Mouse (Mus musculus): ENCODE measurements at regions not wholly inside any gene's neighbourhood (a gene's known extent, or its start where the extent isn't known, plus 50 kb on each side); places are given as distances from the start of the nearest gene placed in this dataset.

DNA sequence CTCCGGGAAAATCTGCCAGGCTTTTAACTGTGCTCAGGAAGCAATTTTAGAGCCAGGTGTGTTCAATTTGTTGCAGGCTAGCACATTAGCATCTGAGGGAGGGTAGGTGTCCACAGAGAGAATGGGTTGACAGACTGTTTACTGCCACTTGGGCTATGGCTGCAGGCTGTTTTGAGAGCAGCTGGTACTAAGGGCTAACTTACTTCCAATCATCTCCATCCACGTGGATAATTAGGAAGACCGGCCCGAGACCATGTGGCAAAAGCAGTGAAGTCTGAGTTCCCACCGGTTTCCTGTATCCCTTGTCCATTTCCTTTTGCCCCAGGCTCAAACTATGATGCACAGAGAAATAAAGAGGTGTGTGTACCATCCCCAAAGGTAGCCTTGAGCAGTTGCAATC lies 436.5 kb upstream of the Tenm4 start:
- DNase-seq = no peak
- H3K79me2 ChIP-seq (replicated peaks; ENCODE audit: control insufficient read depth, insufficient read depth, low read length) = no peaks in the 10 kb centered on the region
- no peak overlapping the region for H3K27ac ChIP-seq
- H3K4me1 ChIP-seq (ENCODE audit: control insufficient read depth, insufficient read depth, low read length) = no peaks in the 10 kb centered on the region
- no peak overlapping the region for H3K9ac ChIP-seq (ENCODE audit: low read depth, low read length)
- H3K27me3 ChIP-seq (ENCODE audit: control insufficient read depth, insufficient read depth, low read length) = no peaks in the 10 kb centered on the region
- intact Hi-C loops (cut with DNase I) = no loop called here
- H3K4me3 ChIP-seq = no peak overlapping the region
- 68% methylated on average over 5 of the region's 5 CpGs for WGBS
- no peak for TF ChIP-seq EP300 (IDR thresholded peaks at IDR 0.05; ENCODE audit: insufficient read depth, low read depth, low read length)
- no peak for TF ChIP-seq CTCF (IDR thresholded peaks at IDR 0.05)
- TF ChIP-seq POLR2A (IDR thresholded peaks at IDR 0.05; ENCODE audit: insufficient read depth, low read depth, low read length) = no peak
- no peaks in the 10 kb centered on the region for H3K36me3 ChIP-seq (ENCODE audit: control insufficient read depth, insufficient read depth, low read length)

DNA sequence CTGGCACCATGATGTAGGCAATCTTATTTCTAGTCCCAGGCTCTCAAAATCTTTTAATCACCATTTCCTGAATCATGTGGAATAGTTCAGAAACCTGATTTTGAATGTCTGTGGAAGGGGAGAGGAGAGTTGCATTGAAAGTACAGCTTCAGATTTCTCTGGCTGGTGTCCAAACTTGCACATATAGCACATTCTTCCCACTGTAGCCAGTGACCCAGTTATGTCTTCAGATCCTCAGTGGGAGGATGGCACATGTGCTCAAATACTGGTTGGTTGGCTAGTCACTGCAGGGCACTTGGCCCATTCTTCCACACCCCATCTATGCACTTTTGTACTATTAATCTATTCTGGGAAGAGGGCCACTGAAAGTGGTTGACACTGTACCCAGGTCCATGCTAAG lies 434.3 kb upstream of the Tenm4 start:
- no peaks in the 10 kb centered on the region for H3K27me3 ChIP-seq (ENCODE audit: control insufficient read depth, insufficient read depth, low read length)
- no peaks in the 10 kb centered on the region for H3K36me3 ChIP-seq (ENCODE audit: control insufficient read depth, insufficient read depth, low read length)
- no peak overlapping the region for H3K4me3 ChIP-seq
- H3K79me2 ChIP-seq (replicated peaks; ENCODE audit: control insufficient read depth, insufficient read depth, low read length) = no peaks in the 10 kb centered on the region
- DNase-seq = no peak
- no peak overlapping the region for H3K27ac ChIP-seq
- no peak overlapping the region for H3K9ac ChIP-seq (ENCODE audit: low read depth, low read length)
- intact Hi-C loops (cut with DNase I) = no loop called here
- no peaks in the 10 kb centered on the region for H3K4me1 ChIP-seq (ENCODE audit: control insufficient read depth, insufficient read depth, low read length)
- TF ChIP-seq CTCF (IDR thresholded peaks at IDR 0.05) (no peak), EP300 (IDR thresholded peaks at IDR 0.05; ENCODE audit: insufficient read depth, low read depth, low read length) (no peak), POLR2A (IDR thresholded peaks at IDR 0.05; ENCODE audit: insufficient read depth, low read depth, low read length) (no peak)

DNA sequence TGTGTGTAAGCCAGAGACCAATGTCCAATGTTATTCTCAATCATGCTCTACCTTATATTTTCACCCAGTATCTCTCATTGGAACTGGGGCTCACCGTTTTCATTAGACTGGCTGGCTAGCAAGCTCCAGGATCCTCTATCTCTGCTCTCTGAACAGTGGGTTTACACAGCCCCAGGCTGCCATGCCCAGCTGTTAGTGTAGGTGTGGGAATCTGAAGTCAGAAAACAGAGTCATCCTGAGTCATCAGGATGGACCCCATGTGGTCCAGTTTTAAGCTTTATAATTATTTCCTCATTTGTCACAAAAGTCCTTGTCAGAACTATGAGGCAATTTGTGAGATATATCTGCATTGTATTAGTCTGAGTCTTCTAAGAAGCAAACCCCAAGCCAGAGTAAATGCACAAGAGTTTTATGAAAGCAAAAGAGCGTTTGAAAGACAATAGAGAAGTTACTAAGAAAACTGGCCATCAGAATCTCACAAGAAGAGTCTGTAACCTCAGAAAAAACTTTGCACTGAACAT lies 432.3 kb upstream of the Tenm4 start:
- DNase-seq = no peak
- H3K27ac ChIP-seq = no peak overlapping the region
- no peak overlapping the region for H3K9ac ChIP-seq (ENCODE audit: low read depth, low read length)
- no peaks in the 10 kb centered on the region for H3K79me2 ChIP-seq (replicated peaks; ENCODE audit: control insufficient read depth, insufficient read depth, low read length)
- H3K27me3 ChIP-seq (ENCODE audit: control insufficient read depth, insufficient read depth, low read length) = no peaks in the 10 kb centered on the region
- H3K4me3 ChIP-seq = no peak overlapping the region
- intact Hi-C loops (cut with DNase I) = no loop called here
- no peaks in the 10 kb centered on the region for H3K4me1 ChIP-seq (ENCODE audit: control insufficient read depth, insufficient read depth, low read length)
- TF ChIP-seq EP300 (IDR thresholded peaks at IDR 0.05; ENCODE audit: insufficient read depth, low read depth, low read length) = no peak
- WGBS = 54% methylated on average over 2 of the region's 2 CpGs
- H3K36me3 ChIP-seq (ENCODE audit: control insufficient read depth, insufficient read depth, low read length) = no peaks in the 10 kb centered on the region

DNA sequence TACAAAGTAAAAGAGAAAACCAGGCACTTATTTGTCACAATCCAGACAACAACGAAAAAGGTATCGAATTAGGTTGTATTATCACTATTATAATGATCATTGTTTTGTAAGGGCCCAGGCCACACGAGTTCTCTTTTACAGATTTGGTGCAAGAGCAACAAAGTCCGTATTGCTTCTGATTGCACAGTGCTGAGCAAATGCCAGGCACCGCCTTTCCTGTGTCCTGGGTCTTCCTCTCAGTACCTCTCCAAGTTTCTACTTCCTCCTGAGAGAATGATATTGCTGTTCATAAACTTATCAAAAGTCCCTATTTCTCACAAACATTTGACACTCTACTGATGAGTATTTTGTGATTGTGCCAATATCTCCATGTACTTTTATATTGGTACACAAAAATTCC lies 431.3 kb upstream of the Tenm4 start:
- 69% methylated on average over 5 of the region's 5 CpGs for WGBS
- TF ChIP-seq EP300 (IDR thresholded peaks at IDR 0.05; ENCODE audit: insufficient read depth, low read depth, low read length) (no peak), CTCF (IDR thresholded peaks at IDR 0.05) (no peak), POLR2A (IDR thresholded peaks at IDR 0.05; ENCODE audit: insufficient read depth, low read depth, low read length) (no peak)
- DNase-seq = no peak
- no peaks in the 10 kb centered on the region for H3K79me2 ChIP-seq (replicated peaks; ENCODE audit: control insufficient read depth, insufficient read depth, low read length)
- no peaks in the 10 kb centered on the region for H3K36me3 ChIP-seq (ENCODE audit: control insufficient read depth, insufficient read depth, low read length)
- no peak overlapping the region for H3K4me3 ChIP-seq
- no peak overlapping the region for H3K27ac ChIP-seq
- intact Hi-C loops (cut with DNase I) = no loop called here
- no peaks in the 10 kb centered on the region for H3K27me3 ChIP-seq (ENCODE audit: control insufficient read depth, insufficient read depth, low read length)
- H3K9ac ChIP-seq (ENCODE audit: low read depth, low read length) = no peak overlapping the region
- no peaks in the 10 kb centered on the region for H3K4me1 ChIP-seq (ENCODE audit: control insufficient read depth, insufficient read depth, low read length)

DNA sequence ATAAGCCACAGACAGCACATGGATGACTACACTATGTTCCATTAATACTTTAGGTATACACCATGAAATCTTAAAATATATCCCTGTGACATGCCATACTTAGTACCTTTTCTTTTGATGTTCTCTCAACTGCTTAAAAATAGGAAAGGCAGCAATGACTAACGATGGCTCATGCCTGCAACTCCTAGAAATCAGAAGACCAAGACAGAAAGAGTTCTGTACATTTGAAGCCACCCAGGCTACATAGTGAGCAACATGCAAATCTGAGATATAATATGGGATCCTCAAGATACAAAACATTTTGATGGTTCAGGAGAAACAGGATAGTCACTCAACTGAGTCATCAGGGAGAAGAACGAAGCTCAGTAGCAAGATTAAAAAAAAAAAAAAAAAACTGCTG lies 412.7 kb upstream of the Tenm4 start:
- no peaks in the 10 kb centered on the region for H3K4me1 ChIP-seq (ENCODE audit: control insufficient read depth, insufficient read depth, low read length)
- no peak for DNase-seq
- no peak for TF ChIP-seq POLR2A (IDR thresholded peaks at IDR 0.05; ENCODE audit: insufficient read depth, low read depth, low read length)
- TF ChIP-seq EP300 (IDR thresholded peaks at IDR 0.05; ENCODE audit: insufficient read depth, low read depth, low read length) = no peak
- no peak for TF ChIP-seq CTCF (IDR thresholded peaks at IDR 0.05)
- H3K27ac ChIP-seq = no peak overlapping the region
- H3K27me3 ChIP-seq (ENCODE audit: control insufficient read depth, insufficient read depth, low read length) = no peaks in the 10 kb centered on the region
- WGBS = 59% methylated on average over 2 of the region's 2 CpGs
- H3K79me2 ChIP-seq (replicated peaks; ENCODE audit: control insufficient read depth, insufficient read depth, low read length) = no peaks in the 10 kb centered on the region
- intact Hi-C loops (cut with DNase I) = no loop called here
- no peak overlapping the region for H3K9ac ChIP-seq (ENCODE audit: low read depth, low read length)
- no peaks in the 10 kb centered on the region for H3K36me3 ChIP-seq (ENCODE audit: control insufficient read depth, insufficient read depth, low read length)
- H3K4me3 ChIP-seq = no peak overlapping the region

DNA sequence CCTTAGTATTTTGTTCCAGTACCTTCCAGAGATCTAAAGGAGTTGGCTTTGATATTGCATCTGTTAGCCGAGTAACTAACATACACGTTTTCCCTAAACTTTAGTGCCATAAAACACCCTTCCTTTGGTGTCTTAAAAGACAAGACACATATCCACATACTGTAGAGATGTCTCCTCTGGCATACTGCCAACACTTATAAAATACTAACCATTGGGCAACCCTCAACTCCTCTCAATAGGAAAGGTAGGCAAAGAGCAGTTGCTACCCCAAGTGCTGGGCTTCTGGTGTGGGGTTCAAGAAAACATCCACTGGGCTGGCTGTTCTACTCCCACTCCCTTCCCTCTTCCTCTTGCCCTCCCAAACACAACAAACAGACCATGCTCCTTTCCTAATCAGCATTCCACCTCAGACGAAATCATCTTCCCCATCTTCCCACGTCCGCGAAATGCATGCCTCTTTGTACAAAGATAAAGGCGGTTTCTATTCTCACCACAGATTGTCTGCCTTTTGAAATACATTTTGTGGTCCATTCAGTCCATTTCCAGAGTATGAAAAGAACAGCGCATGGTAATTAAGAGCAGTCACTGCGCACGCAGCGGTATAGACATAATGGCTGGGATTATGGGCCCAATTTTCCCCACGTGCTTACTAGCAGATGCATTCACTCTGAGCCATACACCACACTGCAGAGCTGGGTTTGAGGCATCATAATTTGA lies 409.9 kb upstream of the Tenm4 start:
- Histone ChIP-seq H3K9ac (ENCODE audit: low read depth, low read length) (no peak overlapping the region), H3K4me1 (ENCODE audit: control insufficient read depth, insufficient read depth, low read length) (no peaks in the 10 kb centered on the region), H3K79me2 (replicated peaks; ENCODE audit: control insufficient read depth, insufficient read depth, low read length) (no peaks in the 10 kb centered on the region), H3K36me3 (ENCODE audit: control insufficient read depth, insufficient read depth, low read length) (no peaks in the 10 kb centered on the region), H3K4me3 (no peak overlapping the region), H3K27ac (no peak overlapping the region), H3K27me3 (ENCODE audit: control insufficient read depth, insufficient read depth, low read length) (no peaks in the 10 kb centered on the region)
- TF ChIP-seq CTCF (IDR thresholded peaks at IDR 0.05) (no peak), POLR2A (IDR thresholded peaks at IDR 0.05; ENCODE audit: insufficient read depth, low read depth, low read length) (no peak)
- intact Hi-C loops (cut with DNase I) = no loop called here
- WGBS = 79% methylated on average over 12 of the region's 12 CpGs
- DNase-seq = no peak
